Mouse (Mus musculus) left cerebral cortex, adult 18-20 months (tissue): ENCODE results near the gene Zfp414. TPM values are rescaled to one million over a fixed set of nuclear protein-coding genes. Genes with fewer than 3 reads are reported as not detected.

Experiments
- DNase-seq, 2 experiments: peaks; one replicate each; pipeline ENCODE4 v3.0.0; 2021 to 2022; ENCODE audit warnings: low spot score in 2 of 2, mixed read lengths in 1 of 2
- total RNA-seq, 2 experiments: library from RNA; stranded (reverse); gene quantifications; 2 replicates each; pipeline ENCODE4 v1.2.3; 2021

Gene Zfp414
- total RNA-seq, 2 experiments from 2014 or later: 44.0 to 46.7 TPM

DNA sequence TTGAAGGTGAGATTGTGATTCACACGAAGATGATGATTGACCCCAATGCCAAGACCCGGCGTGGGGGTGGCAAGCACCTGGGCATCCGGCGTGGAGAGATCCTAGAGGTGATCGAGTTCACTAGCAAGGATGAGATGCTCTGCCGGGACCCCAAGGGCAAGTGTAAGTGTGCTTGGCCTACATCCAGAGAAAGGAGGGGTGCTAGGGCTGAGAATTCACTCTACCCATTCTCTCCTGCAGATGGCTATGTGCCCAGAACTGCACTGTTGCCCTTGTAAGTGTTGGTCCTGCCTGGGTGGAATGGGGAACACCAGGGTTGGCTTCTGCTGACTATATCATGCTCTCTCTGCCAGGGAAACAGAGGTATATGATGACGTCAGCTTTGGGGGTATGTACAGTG lies 16.2 kb downstream of the Zfp414 start:
- DNase-seq: no peak

DNA sequence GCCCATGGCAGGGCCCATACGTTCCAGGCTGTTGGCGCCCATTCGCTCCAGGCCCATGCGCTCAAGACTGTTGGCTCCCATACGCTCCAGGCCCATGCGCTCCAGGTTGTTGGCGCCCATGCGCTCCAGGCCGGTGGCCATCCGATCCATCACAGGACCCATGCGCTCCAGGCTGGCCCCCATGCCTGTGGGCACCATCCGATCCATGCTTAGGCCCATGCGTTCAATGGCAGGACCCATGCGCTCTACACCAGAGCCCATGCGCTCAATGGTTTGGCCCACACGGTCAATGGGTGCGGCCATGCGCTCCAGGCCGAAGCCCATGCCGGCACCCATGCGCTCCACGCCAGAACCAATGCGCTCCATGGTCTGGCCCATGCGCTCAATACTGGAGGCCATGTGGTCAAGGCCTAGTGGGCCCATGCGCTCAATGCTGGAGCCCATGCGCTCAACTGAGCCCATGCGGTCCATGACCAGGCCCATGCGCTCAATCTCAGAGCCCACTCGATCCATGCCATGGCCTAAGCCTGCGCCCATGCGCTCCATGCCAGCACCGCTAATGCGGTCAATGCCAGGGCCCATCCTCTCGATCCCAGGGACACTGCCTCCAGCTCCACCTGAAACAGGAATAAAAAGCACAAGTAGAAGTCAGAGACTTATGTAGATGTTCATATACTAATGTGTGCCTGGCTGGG lies 21.0 kb downstream of the Zfp414 start:
- DNase-seq: no peak

DNA sequence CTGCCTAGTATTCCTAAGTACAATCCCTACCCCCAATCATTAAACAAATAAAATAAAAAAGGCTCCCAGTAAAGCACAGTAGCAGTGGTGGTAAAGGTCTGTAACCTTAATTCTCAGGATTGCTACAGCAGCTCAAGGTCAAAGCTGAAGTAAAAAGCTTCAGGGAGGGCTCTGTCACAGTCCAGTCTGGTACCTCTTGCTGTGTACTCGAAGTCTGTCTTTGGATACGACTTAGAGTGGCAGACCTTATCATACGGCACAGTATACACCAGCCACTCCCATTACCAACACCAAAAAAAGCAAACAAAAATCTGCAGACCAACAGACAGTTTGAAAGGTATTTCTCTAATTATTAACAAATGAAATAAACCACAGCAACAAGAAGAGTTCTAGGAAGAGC lies 37.9 kb downstream of the Zfp414 start:
- DNase-seq: no peak

- DNase-seq: no peak
Measured at GRCm38 (mm10) chr17:33669681-33670080, 40.8 kb downstream of the Zfp414 start.

DNA sequence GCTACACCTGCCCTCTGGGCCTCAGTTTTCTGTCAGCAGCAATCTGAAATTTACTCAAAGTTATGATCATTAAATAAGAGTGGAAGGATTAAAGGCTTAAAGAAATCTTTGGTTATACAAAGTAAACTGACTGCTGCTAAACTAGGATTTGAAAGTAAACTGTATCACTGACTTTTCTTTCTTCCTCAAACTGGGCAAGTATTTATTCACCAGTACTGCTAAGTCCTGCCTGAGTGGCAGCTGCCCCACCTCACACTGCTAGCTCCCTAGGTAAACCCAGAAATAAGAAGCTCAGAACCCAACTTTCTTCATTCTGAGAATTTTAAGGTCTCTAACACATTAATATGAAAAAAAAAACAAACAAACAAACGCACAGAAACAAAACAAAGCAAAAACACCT lies 44.9 kb downstream of the Zfp414 start:
- DNase-seq: no peak

DNA sequence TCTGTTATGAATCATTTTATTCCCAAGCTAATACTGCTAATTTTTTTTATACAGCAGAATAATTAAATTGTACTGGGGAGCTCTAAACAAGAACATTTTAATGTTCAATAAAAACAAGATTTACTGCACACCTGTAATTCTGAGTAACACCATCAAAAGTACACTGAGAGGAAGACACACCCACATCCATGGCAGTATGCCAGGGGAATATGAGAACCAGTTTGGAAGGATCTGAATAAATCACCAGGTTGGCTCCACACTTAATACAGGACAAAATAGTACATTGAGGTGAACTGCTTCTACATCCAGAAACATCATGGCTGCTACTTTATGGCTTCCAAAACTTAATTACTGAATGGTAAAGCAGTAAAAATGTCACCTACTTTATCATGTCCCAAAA lies 46.6 kb downstream of the Zfp414 start:
- no peak for DNase-seq

- DNase-seq: no peak
Measured at GRCm38 (mm10) chr17:33676086-33676485, 47.2 kb downstream of the Zfp414 start.

- DNase-seq: no peak
Measured at GRCm38 (mm10) chr17:33678771-33679170, 49.9 kb downstream of the Zfp414 start.

Other genes with a start within 250 kb of the Zfp414 start
- gene Zfp101, start 234.4 kb upstream of the Zfp414 start, total RNA-seq: 10 to 100 TPM; 14.1 to 19.2 TPM
- not detected for gene Actl9, start 196.2 kb upstream of the Zfp414 start, total RNA-seq
- gene Adamts10, start 104.9 kb upstream of the Zfp414 start, total RNA-seq: 10 to 100 TPM; 23.0 to 27.4 TPM
- gene Myo1f, start 73.4 kb upstream of the Zfp414 start, total RNA-seq: 1 to 10 TPM; 1.3 to 4.2 TPM
- under 1 TPM in 1 of 2 experiments, not detected in 1; 0.60 TPM for gene Pram1, start 9.0 kb downstream of the Zfp414 start, total RNA-seq
- gene Hnrnpm, start 57.8 kb downstream of the Zfp414 start, total RNA-seq: 100 to 1,000 TPM; 129 to 143 TPM
- 10 to 100 TPM; 90.0 to 90.1 TPM for gene March2, start 89.6 kb downstream of the Zfp414 start, total RNA-seq
- gene Rab11b, start 131.4 kb downstream of the Zfp414 start, total RNA-seq: 100 to 1,000 TPM; 359 to 382 TPM
- 1 to 10 TPM; 1.4 to 2.2 TPM for gene Angptl4, start 152.7 kb downstream of the Zfp414 start, total RNA-seq
- 10 to 100 TPM; 27.5 to 32.7 TPM for gene Kank3, start 181.4 kb downstream of the Zfp414 start, total RNA-seq
- 100 to 1,000 TPM; 702 to 765 TPM for gene Rps28, start 195.5 kb downstream of the Zfp414 start, total RNA-seq
- 100 to 1,000 TPM; 194 to 196 TPM for gene Ndufa7, start 195.5 kb downstream of the Zfp414 start, total RNA-seq
- gene Cd320, start 214.0 kb downstream of the Zfp414 start, total RNA-seq: 10 to 100 TPM; 24.2 to 24.4 TPM
- not detected for gene Gm7029, start 244.7 kb downstream of the Zfp414 start, total RNA-seq